Mouse (Mus musculus) small intestine, adult 2 months (tissue): Measurements from ENCODE around the gene Katna1. TPM values are rescaled to one million over a fixed set of nuclear protein-coding genes. Genes with fewer than 3 reads are reported as not detected.
"Not testable (repeated sequence)": the region's sequence is repeated elsewhere in the genome, so short reads cannot be mapped to it uniquely, and the experiment has no call there.

Experiments used
- H3K27ac ChIP-seq: fragments of 200-500 bp; 2 replicates; pipeline ENCODE4 v1.5.1; 2012; ENCODE audit warnings: low read depth, low read length, control low read depth, inconsistent platforms; ENCODE audit not compliant: insufficient read depth
- H3K27me3 ChIP-seq: fragments of 200-500 bp; 2 replicates; pipeline ENCODE4 v1.6.1; 2012; ENCODE audit warnings: mild to moderate bottlenecking, moderate library complexity, low read length, inconsistent platforms; ENCODE audit not compliant: control insufficient read depth, insufficient read depth
- H3K36me3 ChIP-seq: fragments of 200-500 bp; 2 replicates; pipeline ENCODE4 v1.6.1; 2012; ENCODE audit warnings: mild to moderate bottlenecking, low read length, control low read depth, inconsistent platforms; ENCODE audit not compliant: control insufficient read depth, insufficient read depth
- H3K4me1 ChIP-seq: fragments of 200-500 bp; 2 replicates; pipeline ENCODE4 v1.6.1; 2012; ENCODE audit warnings: low read length, inconsistent platforms, mixed read lengths; ENCODE audit not compliant: control insufficient read depth, insufficient read depth, insufficient read length
- H3K4me3 ChIP-seq: fragments of 200-500 bp; 2 replicates; pipeline ENCODE4 v1.5.1; 2012; ENCODE audit warnings: low read depth, mild to moderate bottlenecking, control low read depth, inconsistent platforms, low read length, moderate library complexity
- CTCF ChIP-seq: fragments of 200-500 bp; IDR thresholded peaks from 2 replicates; pipeline ENCODE4 v1.5.1; 2012; ENCODE audit warnings: low read depth, mild to moderate bottlenecking, control low read depth, inconsistent platforms, low read length, moderate library complexity, mixed read lengths; ENCODE audit not compliant: insufficient replicate concordance, insufficient read length; ENCODE audit errors: extremely low read depth
- POLR2A ChIP-seq: fragments of 200-500 bp; IDR thresholded peaks from 2 replicates; pipeline ENCODE4 v1.6.1; 2012; ENCODE audit warnings: low read depth, mild to moderate bottlenecking, control low read depth, inconsistent platforms, low read length, moderate library complexity
- WGBS: fragments of 180-500 bp; shearing (Covaris S2); methylation state at CpG from one replicate; pipeline ENCODE4 v1.1.7; 2018; 5-methylcytosine and 5-hydroxymethylcytosine counted together
- polyA plus RNA-seq: library from polyadenylated mRNA; depleted of rRNA; stranded (reverse); fragments of >200 nt; gene quantifications from 2 replicates; pipeline ENCODE4 v1.2.3, GENCODE M21; 2012

Katna1 gene
- polyA plus RNA-seq, 1 experiment: 1.9 TPM

DNA sequence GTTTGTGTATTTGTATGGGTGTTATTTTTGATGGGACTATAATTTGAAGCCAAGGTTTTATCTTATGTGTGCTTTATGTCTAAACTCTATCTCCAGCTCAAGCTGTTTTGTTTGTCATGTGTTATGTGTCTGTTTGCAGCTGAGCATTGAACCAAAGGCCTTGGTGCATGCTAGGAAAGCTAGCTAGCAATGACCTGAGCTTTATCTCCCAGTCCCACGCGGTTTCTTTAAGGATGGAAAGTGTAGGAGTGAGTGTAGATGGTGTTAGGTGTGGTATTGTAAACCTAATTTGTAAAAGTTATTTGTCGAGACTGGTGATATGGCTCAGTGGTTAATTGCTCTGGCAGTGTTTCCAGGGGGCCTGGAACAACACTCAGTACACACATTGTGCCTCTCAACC, 12.1 kb downstream of the Katna1 start:
- Histone ChIP-seq H3K27me3 (no peaks in the 10 kb centered on the region), H3K4me1 (0 out of 2 replicates have a peak, but pooled peaks cover 2% of the 10 kb centered on the region), H3K4me3 (no peak overlapping the region), H3K27ac (no peak overlapping the region), H3K36me3 (peaks cover 17% of the 10 kb centered on the region)
- 42% methylated on average over 3 of the region's 3 CpGs for WGBS
- TF ChIP-seq POLR2A (no peak), CTCF (no peak)

- 80% methylated on average over 6 of the region's 6 CpGs for WGBS
- not testable (repeated sequence) for H3K4me3 ChIP-seq, H3K27me3 ChIP-seq, H3K4me1 ChIP-seq, H3K27ac ChIP-seq
- H3K36me3 ChIP-seq: peaks cover 42% of the 10 kb centered on the region
These were observed 19.7 kb downstream of the Katna1 start for GRCm38 (mm10) chr10:7745528-7745927.

GRCm38 (mm10) chr10:7748752-7749151, 23.0 kb downstream of the Katna1 start:
- WGBS: 85% methylated on average over 6 of the region's 6 CpGs

GRCm38 (mm10) chr10:7757544-7757943, 31.7 kb downstream of the Katna1 start:
- Histone ChIP-seq H3K27ac (no peak overlapping the region), H3K4me3 (no peak overlapping the region), H3K27me3 (no peaks in the 10 kb centered on the region), H3K36me3 (peaks cover 45% of the 10 kb centered on the region), H3K4me1 (no peaks in the 10 kb centered on the region)
- TF ChIP-seq POLR2A (no peak), CTCF (no peak)
- 90% methylated on average over 2 of the region's 2 CpGs for WGBS

More at GRCm38 (mm10) chr10:7748752-7749151, 23.0 kb downstream of the Katna1 start:
- TF ChIP-seq CTCF: no peak
- no peak for TF ChIP-seq POLR2A
- H3K36me3 ChIP-seq: peaks cover 43% of the 10 kb centered on the region
- H3K27ac ChIP-seq: no peak overlapping the region
- H3K27me3 ChIP-seq: no peaks in the 10 kb centered on the region
- no peak overlapping the region for H3K4me3 ChIP-seq
- peaks cover 2% of the 10 kb centered on the region; the same call in 1 of the 2 replicates for H3K4me1 ChIP-seq

DNA sequence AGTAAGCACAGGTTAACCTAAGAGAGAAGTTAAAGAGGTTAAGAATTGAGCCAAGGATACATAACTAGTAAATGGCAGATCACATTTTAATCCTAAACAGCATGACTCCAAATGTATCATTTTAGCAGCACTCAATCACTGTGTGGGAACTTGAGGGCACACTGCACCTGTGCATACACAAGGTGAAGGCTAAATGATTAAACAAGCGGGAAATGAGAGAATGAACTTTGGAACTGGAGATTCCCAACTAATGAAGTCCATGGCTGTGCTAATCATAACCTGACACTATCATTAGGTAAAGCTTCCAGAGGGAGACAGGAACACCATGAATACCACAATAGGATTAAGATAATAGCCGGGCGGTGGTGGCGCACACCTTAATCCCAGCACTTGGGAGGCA, 46.5 kb downstream of the Katna1 start:
- Histone ChIP-seq H3K27me3 (no peaks in the 10 kb centered on the region), H3K4me3 (no peak overlapping the region), H3K27ac (no peak overlapping the region), H3K4me1 (no peaks in the 10 kb centered on the region), H3K36me3 (peaks cover 55% of the 10 kb centered on the region)
- 64% methylated on average over 4 of the region's 4 CpGs for WGBS
- TF ChIP-seq CTCF (no peak), POLR2A (no peak)

- no peak overlapping the region for H3K27ac ChIP-seq
- H3K4me3 ChIP-seq: no peak overlapping the region
- no peaks in the 10 kb centered on the region for H3K27me3 ChIP-seq
- 91% methylated on average over 1 of the region's 1 CpGs for WGBS
- TF ChIP-seq CTCF: no peak
- no peak for TF ChIP-seq POLR2A
- H3K4me1 ChIP-seq: no peaks in the 10 kb centered on the region
- peaks cover 51% of the 10 kb centered on the region for H3K36me3 ChIP-seq
These were observed 47.0 kb downstream of the Katna1 start for GRCm38 (mm10) chr10:7772769-7773168.

DNA sequence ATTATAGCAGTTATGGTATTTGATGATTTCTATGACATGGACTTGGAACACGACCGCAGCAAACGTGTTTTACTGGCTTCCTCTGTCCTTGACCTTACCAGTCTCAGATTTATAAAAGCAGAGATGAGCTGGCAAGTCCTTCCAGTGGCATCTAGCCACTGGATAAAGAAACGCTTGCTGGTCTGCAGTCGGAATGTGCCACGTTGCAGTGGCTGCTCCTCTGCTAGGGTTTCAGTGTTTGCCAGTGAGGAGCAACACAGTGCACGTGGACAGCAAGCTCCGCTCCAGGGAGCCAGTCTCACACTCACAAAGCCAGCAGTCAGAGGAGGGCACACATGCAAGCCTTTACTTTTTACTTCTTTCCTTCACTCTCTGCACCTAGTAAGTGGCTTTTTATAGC, 49.6 kb downstream of the Katna1 start:
- H3K36me3 ChIP-seq: peaks cover 39% of the 10 kb centered on the region
- no peaks in the 10 kb centered on the region for H3K4me1 ChIP-seq
- 90% methylated on average over 8 of the region's 8 CpGs for WGBS

GRCm38 (mm10) chr10:7778361-7778760, 52.6 kb downstream of the Katna1 start:
- Histone ChIP-seq H3K4me3 (no peak overlapping the region), H3K36me3 (peaks cover 24% of the 10 kb centered on the region), H3K27ac (no peak overlapping the region), H3K4me1 (peaks cover 2% of the 10 kb centered on the region; the same call in 1 of the 2 replicates), H3K27me3 (no peaks in the 10 kb centered on the region)
- TF ChIP-seq POLR2A (no peak), CTCF (no peak)
- 89% methylated on average over 3 of the region's 3 CpGs for WGBS

More for the DNA sequence above, 49.6 kb downstream of the Katna1 start:
- TF ChIP-seq CTCF (no peak), POLR2A (no peak)
- H3K27ac ChIP-seq: no peak overlapping the region
- H3K27me3 ChIP-seq: no peaks in the 10 kb centered on the region
- H3K4me3 ChIP-seq: no peak overlapping the region
